Mouse (Mus musculus): ENCODE measurements around the gene Olfr519.
A peak's percentile ranks its signal among the peaks of the same experiment; 100 is the strongest.

The Olfr519 gene

DNA sequence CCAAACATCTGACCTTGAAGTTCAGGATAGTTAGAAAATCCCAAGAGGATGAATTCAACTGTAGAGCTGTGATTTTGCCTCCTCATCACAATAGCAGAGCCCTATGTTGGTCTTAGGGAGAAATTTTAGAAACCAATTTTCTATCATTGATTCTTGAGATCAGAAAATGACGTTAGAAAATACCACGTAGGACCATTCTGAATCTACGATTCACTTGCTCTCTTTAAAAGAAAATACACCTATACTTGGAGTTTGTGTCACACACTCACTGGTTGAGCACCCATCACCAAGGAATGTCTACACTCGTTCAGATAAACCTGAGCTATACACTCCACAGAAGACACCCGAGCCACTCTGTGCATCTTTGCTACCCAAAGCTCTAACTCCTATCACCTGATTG, at the start of gene Olfr519:
Olfr519 (minus strand) TSS at position 101 of the 400 bp plus-strand sequence.
- no peak for DNase-seq (ENCODE audit: extremely low spot score)

DNA sequence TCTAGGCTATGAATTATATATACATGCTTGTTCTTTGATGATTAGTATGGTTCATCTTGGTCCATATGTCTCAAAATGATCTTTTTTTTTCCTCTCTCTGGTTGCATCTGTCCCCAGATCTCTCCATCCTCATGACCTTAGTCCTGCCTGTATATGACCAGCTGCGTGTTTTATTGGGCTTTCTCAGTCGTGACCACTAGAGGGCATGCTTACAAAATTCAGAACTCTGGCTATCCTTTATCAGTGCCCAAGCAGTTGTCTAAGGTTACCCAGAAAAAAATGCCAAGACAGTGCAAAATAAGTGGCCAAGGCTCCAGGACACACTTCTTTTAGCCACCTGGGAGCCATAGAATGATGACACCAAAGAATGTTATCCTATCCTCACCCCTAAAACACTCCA, 49.8 kb upstream of the Olfr519 start:
- DNase-seq (ENCODE audit: extremely low spot score): peak; percentile 68

DNA sequence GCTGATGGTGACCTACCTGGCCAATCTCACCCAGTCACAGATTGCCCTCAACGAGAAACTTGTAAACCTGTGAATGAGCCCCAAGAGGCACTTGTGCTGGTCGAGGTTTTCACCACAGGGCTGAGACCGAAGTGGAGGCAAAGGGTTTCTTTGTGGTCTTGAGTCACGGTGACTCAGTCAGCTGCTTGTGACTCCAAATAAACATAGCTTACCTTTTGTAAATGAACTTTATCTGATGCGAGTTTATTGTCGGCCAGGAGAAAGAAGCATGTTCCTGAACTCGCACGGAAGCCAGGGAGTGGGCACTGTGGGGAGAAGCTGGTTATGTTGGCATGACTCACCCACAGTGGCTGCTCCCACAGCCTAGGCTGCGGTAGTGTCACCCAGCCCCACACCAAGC, 47.2 kb upstream of the Olfr519 start:
- DNase-seq (ENCODE audit: extremely low spot score): no peak

DNA sequence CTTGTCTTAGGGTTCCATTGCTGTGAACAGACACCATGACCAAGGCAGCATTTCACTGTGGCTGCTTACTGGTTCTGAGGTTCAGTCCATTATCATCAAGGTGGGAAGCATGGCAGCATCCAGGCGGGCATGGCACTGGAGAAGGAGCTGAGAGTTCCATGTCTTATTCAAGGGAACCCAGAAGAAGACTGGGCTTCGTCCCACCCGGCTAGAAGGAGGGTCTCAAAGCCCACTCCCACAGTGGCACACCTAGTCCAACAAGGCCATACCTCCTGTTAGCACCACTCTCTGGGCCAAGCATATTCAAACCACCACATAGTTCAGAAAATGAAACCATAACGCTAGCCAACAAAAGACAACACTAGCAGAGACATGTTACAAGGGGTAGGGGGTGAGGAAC, 42.4 kb upstream of the Olfr519 start:
- DNase-seq (ENCODE audit: extremely low spot score): no peak

DNA sequence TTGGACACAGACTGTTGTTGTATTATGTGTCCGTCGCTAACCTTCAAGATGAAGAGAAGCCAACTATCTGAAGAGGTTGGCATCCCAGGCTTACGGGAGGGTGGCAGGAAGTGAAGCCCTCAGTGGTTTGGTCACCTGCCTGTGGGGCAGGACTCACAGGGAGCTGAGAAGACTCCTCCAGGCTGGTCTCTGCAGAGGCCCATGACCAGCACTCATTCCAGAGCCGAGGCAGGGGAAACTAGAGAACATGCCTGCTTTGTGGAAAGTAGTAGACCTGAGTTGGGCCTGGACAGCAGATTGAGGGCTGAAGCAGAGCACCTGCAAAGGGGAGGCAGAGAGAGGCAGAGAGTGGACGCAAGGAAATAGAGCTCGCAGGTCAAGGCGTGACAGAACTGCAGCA, 41.2 kb upstream of the Olfr519 start:
- no peak for DNase-seq (ENCODE audit: extremely low spot score)

DNA sequence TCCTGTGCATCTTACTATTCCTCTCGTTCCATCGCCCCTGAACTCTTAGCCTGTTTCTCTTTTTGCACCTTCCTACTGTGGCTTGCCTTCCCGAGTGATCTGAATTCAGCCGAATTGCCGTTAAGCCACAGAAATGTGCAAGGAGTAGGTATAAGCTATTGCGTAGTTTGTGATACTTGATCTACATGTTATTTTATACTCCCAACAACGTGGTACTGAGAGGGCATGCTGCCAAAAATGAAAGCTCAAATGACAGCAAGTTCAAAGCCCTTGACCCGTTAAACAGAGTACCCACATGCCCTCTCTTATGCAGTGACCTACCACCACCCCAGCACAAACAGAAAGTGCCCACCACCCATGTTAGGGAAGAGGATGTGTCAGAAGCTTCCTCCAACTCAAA, 40.6 kb upstream of the Olfr519 start:
- no peak for DNase-seq (ENCODE audit: extremely low spot score)

DNA sequence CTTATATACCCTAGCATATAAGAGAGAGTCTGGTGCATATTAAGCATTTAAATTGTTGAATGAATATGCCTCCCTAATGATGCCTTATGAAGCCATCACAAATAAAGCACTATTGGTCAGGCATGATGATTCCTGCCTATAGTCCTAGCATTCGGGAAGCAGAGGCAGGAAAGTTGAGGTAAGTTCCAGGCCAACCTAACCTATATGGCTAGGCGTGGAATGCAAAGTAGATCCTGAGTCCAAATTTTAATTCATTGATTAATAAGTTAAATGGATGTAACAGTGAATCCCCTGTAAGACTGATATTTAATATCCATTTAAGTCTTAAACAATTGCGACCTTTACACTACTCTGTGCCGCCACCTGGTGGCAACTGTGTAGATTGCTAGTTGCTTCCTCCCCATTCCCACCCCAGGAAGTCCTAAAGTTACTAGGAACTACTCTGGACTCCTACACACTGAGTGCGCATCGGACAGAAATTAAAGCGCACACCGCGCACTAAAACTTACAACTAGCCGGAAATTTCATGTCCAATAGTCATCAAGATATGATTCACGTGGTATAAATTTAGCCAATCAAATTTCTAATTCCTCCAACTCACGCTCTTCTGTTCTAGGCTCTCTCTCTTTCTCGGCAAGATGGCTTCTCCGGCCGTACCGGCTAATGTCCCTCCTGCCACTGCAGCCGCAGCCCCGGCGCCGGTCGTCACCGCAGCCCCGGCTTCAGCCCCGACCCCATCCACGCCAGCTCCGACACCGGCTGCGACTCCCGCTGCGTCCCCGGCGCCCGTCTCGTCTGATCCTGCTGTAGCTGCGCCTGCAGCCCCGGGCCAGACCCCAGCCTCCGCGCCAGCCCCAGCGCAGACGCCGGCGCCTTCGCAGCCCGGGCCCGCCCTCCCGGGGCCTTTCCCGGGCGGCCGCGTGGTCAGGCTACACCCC, 39.8 kb upstream of the Olfr519 start, which contains the start of gene Eif3f:
Eif3f (plus strand) TSS at position 624 of the 938 bp plus-strand sequence.
- DNase-seq (ENCODE audit: extremely low spot score): peak; percentile 94

DNA sequence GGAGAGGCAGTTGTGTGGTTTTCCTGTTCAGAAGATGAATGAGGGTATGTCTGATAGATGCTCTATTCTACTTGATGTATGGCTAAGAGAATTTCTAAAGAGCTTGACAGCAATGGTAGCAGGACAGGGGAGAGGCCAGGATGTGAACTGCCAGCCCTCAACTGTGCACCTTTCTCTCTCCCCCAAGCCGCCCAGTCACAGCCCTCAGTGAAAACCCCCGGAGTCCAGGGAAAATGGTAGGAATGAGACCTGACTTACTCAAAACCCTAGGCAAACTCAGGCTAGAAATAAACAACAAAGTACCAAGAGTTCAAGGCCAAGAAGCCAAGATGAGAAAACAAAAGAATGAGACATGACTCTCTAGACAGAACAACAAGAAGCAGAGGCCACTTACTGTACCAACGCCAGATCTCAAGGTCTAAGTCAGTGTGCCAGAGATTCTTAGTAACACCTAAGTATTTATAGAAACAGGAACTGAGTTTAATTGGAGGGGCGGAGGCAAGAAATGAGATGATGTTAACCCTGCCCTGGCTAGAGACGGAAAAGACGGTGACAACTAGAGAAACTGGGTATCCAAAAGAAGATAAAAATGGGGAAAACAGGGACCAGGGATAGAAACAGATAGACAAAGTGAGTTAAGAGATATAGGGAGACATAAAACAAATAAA, 35.6 kb upstream of the Olfr519 start, which contains the start of gene Nlrp10:
Nlrp10 (minus strand) TSS at position 453 of the 668 bp plus-strand sequence.
- DNase-seq (ENCODE audit: extremely low spot score): no peak

DNA sequence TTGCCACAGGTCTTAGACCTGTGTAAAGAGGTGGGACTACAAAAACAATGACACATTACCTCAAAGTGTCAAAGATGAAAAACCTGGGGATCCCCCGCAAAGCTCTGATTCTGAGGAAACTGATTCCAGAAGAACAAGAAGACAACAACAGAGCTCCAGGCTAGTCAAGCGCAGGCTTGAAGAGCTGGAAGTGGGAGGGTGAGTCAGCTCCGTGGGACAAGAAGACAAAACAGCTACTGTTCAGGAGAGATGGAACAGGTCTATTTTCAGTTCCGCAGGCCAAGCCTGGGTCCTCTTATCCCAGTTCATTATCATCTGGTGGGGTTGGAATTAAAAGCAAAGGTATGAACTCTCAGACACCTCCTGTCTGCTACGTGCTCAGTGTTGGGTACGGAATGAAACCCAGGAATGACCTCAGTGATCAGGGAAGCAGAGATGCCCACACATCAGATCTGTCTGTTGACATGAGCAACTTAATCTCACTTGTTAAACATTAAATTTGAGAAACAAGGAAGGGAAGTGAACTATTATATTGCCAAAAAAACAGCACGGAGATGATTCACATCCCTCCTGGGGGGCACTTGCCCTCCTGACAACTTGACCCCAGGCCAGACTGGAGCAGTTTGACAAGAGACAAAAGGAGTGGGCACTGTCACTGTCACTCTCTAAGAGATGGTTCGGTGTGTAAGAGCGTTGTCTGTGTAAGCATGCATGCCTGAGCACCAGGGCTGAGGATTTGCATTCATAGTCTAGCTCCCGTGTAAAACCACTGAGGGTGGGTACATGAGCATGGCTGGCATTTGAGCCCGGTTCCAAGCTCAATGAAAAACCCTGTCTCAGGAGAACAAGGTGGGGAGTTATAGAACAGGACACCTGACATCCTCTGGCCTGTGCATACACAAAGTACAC, 34.3 kb upstream of the Olfr519 start:
- DNase-seq (ENCODE audit: extremely low spot score): no peak

DNA sequence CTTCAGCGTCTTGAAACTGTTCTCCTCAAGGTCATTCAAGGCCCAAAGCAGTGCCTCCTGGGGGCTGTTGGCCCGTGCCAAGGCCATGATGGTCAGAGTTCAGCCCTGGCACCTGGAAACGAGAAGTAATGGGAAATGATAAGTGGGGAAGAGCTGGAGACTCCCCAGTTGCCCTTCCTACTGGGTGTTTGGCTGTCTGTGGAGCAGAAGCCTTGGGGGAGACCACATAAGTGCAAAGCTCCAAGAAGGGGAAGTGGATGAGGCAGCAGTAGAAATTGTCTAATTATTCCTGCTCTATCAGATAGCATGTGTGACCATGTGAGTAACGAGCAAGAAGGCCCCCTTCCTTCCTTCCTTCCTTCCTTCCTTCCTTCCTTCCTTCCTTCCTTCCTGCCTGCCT, 32.8 kb upstream of the Olfr519 start:
- no peak for DNase-seq (ENCODE audit: extremely low spot score)

DNA sequence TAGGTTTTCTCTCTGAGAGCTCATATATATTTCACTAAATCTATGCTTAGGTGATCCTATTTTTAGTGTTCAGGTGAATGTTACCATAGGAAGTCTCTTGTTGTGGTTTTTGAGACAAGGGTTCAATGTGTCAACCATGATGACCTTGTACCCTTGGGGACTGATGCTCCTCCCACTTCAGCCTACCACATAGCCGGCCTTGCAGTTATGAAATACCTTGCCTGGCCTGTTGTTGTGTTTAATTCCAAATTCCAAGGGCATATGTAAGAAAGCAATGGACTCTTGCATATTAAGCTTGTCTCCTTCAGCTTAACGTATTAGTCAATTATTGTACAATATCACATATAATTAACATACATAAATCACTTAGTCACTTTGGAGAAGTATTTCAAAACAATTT, 9.7 kb upstream of the Olfr519 start:
- DNase-seq (ENCODE audit: extremely low spot score): no peak

DNA sequence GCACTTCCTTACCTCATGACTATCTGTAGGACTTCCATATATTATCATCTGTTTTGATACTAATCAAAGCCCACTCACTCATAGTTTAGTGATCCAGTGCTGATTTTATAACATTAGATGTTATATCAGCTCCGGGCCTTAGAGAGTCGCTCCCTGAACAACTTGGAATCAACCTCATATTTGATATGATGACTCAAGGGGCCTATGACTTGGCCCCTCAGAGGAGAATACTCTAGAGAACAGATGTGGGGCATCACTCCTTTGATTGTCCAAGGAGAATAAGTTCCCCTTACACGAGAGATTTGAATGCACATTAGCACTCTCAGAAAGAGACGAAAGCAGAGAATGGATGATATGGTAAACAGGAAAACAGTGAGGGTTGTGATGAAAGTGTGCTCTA, 9.3 kb downstream of the Olfr519 start, which contains the start of gene Olfr518:
Olfr518 (minus strand) TSS at position 101 of the 400 bp plus-strand sequence.
- DNase-seq (ENCODE audit: extremely low spot score): no peak

DNA sequence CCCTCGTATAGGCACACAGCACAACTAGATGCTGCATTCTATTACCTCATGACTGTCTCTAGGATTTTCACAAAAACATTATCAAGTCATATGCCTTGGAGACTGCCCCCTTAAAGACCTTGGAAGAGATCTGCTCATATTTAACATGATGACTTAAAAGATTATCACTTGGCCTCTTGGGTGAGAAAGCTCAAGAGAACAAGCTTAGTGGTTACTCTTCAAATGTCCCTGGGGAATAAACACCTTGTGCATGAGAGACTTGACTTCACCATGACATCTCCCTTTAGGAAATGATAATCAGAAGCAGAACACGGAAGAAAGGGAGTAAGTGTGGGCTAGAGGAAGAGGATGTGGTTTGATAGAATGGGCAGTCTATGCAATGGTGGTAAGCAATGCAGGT, 21.9 kb downstream of the Olfr519 start, which contains the start of gene Olfr517:
Olfr517 (minus strand) TSS at position 101 of the 400 bp plus-strand sequence.
- no peak for DNase-seq (ENCODE audit: extremely low spot score)

DNA sequence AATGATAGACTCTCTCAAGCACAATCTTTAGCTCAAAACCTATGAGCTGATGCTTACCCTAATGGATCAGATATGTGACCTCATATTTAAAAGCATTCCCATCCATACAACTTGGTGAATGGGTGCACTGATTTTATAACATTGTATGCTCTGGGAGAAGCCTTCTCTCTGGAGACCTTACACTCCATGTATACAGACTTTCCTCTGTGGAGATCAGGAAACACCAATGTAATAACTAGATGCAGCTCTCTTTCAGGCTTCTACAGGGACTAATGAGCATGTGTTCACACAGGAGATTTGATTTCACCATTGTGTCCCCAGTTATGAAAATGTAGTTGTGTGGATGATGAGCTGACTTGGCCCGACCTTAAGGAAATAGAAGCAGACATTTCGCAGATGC, 43.8 kb downstream of the Olfr519 start, which contains the start of gene Olfr516:
Olfr516 (minus strand) TSS at position 101 of the 400 bp plus-strand sequence.
- DNase-seq (ENCODE audit: extremely low spot score): no peak

All from embryo, embryonic 9.5 days (tissue).